Mouse (Mus musculus): ENCODE measurements around the gene Jam2. TPM values are rescaled to one million over a fixed set of nuclear protein-coding genes. Genes with fewer than 3 reads are reported as not detected.

The Jam2 gene
- polyA plus RNA-seq (2021; fragmentation: Nextera tagmentation): 42.2 and 45.0 TPM in 2 replicates
- long read RNA-seq, experiment 1, partial matches to known transcripts: 0 of 14 reads
- long read RNA-seq, experiment 1, other reads (novel, unspliced or antisense): 11 of 14 reads
- long read RNA-seq, experiment 2, partial matches to known transcripts: 1 of 14 reads
- long read RNA-seq, experiment 2, other reads (novel, unspliced or antisense): 9 of 14 reads

DNA sequence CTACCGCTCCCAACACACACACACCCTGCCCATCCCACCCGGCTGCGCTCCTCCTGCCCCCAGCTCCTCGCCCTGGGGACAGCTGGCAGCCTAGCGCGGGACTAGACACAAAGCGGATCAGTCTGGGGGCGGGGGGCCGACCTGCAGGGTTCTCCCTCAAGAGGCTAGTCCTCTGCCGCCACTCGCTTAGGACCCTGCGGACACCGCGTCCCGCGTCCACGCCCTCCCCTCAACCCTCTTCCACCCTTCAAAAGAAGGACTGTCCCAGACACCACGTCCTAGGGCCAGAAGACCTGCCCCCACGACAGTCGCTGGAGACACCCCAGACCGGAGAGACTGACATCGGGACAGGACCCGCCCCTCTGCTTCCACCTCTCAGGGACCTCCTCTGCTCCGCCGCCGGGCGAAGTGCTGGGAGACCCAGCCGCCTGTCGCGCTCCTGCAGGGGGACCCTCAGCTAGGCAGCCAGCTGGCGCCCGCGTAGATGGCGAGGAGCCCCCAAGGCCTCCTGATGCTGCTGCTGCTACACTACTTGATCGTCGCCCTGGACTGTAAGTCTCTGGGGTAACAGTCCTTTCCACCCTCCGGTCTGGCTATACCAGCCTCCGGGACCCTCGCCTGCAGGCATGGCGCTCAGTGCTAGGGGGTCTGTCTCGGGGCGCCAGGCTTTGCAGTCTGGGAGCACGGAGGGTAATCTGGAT is at the start of gene Jam2:
Jam2 (plus strand) TSS at position 121 of the 701 bp plus-strand sequence.

GRCm38 (mm10) chr16:84735166-84736105 is 38.5 kb upstream of the Jam2 start, which contains the start of gene Mrpl39:
TSS of gene Mrpl39 (minus strand) at chr16:84735742.

DNA sequence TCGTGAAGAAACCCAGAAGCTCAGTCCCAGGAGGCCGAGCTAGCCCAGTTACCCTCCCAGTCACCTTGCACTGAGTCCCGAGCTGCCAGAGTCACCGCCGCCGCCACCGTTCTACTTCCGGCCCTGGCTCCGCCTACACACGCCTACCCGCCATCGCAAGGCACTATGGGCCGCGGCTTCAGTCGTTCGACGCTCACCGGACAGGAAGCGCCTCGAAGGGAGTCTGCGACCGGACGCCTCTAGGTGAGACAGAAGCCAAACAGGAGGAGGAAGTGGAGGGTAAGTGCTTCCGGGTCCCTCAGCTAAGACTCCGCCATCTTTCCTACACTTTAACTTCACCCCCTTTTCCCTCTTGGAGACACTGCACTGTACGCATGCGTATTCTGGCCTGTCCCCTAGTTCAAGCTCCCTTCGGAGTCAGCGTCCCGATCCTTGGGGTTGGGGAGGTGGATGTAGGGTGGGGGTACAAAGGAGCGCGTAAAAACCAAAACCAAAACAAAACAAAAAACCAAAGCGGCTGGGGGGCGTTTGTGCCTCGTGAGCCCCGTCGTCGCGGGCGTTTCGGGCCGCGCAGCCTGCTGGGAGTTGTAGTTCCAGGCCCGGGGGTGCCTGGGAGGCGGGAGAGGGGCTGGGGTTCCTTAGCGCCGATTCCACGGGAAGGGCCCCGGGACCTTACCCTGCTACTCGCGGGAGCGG is 61.0 kb downstream of the Jam2 start, which contains the start of gene Gabpa:
Gabpa (plus strand) TSS at position 181 of the 696 bp plus-strand sequence.

DNA sequence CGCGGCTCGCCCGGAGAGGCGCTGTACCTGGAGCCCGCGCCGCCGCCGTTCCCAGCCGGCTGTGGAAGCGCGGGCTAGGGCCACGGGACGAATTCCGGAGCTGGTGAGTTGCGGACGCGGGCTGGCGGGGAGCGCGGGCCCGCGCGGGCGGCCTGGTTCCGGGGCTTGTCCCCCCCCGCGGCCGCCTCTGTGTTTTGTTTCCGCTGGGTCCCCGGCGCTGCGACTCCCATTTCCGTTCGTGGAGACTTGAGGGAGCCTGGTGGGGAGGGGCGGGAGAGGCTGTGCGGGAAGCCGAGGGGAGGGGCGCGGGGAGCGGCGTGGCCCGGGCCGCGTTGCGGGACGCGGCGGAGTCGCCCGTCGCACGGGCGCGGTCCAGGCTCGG is 61.5 kb downstream of the Jam2 start, which contains the start of gene Atp5j:
Atp5j (minus strand) TSS at position 185 of the 382 bp plus-strand sequence.

Other genes with a start within 250 kb of the Jam2 start
- 47.5 and 53.5 TPM in 2 replicates for gene Mrpl39, start 38.4 kb upstream of the Jam2 start, polyA plus RNA-seq (2021; fragmentation: Nextera tagmentation)
- gene Gabpa, start 60.8 kb downstream of the Jam2 start, polyA plus RNA-seq (2021; fragmentation: Nextera tagmentation): 4.3 and 5.5 TPM in 2 replicates
- gene Atp5j, start 61.5 kb downstream of the Jam2 start, polyA plus RNA-seq (2021; fragmentation: Nextera tagmentation): 1,242 and 1,296 TPM in 2 replicates

Data from layer of hippocampus, adult 6 months (tissue).